Mouse (Mus musculus) megakaryocyte, embryonic 14.5 days (primary cell): ENCODE data around the gene Fam166a.

ENCODE experiments used
- FLI1 ChIP-seq: IDR thresholded peaks from 2 replicates; pipeline ENCODE4 v1.6.1; 2012; ENCODE audit warnings: low read length, inconsistent platforms, mixed read lengths
- GATA1 ChIP-seq: IDR thresholded peaks from 3 replicates; pipeline ENCODE4 v1.6.1; 2012; ENCODE audit warnings: mixed read lengths, low read length, inconsistent platforms, borderline replicate concordance

DNA sequence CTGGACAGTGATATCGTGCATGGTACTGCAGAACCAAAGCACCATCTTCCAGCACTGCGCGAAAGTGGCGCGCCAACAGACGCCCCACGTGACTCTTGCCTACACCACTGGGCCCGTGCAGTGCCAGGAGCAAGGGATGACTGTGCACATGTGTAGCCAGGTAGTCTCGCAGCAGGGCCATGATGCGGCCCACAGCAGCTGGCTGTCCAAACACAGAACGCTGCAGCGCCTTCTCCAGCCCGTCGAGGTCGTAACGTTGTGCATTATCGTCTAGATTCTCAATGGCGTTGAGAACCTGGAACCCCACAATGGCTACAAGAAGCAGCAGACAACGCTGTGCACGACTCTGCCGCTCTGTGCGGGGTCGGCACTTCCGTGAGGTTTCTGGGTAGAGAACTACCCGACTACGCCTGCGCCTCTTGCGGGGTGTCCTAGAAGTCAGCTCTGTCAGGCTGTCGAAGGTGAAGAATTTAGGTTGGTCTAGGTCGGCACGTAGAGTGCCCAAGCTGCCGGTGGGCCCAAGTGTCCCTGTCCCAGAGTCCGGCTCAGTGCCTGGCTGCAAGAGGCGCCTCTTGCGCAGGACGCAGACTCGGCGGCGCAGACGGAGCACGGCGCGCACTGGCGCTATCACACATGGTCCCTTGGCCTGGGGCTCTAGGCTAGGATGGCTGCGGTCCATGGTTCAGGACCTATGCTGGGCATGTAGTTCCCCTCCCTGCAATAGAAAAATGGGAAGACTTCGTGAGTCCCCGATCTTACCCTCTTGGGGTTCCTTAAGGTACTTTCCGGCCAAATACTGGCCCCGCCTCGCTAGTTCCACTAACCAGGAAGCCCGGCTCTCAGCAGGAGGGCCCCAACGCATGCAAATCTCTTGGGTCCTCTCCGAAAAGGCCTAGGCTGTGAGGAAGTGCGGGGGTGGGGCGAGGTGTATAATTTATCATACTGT, 23.1 kb upstream of the Fam166a start:
- TF ChIP-seq FLI1 (no peak), GATA1 (no peak)
